Mouse (Mus musculus) retina, adult 2 months (tissue): ENCODE results near the gene Celsr1.

Source experiments
- DNase-seq: peaks from one replicate; pipeline ENCODE4 v3.0.0-alpha.2; 2012; ENCODE audit warnings: low read depth, low spot score

The Celsr1 gene

GRCm38 (mm10) chr15:86035913-86036312, 2.3 kb upstream of the Celsr1 start:
- DNase-seq = no peak

DNA sequence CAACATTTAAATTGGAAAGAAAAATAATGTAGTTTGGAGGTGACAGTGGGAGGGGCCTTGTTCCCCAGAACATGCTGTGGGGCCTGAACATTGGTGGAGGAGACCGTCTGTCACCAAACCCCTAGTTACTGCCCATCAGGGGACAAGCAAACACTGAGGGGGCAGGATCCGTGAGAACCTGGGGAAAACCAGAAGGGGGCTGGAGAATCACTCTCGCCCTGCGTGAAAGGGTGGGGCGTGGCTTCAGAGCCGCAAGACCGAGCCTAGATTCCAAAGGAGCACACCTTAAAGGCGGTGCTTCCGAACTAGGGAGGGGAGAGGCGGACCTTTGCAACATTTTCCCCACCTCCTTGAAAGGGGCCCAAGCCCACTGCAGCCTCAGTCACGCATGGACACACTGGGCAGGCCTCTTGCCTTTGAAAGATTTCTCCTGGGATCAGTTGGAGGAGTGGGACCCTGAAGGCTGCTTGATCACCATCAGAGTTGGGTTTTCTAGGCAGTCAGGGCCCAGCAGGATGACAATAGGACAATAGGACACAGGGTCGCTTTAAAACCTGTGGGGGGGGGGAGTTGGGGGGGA, 1.3 kb upstream of the Celsr1 start:
- no peak for DNase-seq

GRCm38 (mm10) chr15:86034021-86034523, 495 bp upstream of the Celsr1 start:
- DNase-seq = no peak

DNA sequence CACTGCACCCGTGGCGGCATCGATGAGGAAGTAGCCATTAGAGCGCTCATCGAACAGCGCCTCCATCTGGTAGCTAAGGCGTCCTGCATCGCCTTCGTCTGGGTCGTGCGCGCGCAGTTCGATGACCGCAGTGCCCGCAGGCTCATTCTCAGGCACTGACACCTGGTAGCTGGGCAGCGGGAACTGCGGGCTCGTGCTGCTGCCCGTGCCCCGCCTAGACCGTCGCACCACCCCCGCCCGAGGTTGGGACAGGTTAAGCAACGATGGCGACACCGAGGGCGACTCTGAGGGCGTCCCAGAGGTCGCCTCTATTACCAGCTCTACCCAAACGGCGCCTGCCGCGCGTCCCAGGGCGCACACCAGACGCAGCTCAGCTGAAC, 776 bp downstream of the Celsr1 start:
- no peak for DNase-seq

- no peak for DNase-seq
Measured at GRCm38 (mm10) chr15:86029981-86030380, 3.6 kb downstream of the Celsr1 start.

DNA sequence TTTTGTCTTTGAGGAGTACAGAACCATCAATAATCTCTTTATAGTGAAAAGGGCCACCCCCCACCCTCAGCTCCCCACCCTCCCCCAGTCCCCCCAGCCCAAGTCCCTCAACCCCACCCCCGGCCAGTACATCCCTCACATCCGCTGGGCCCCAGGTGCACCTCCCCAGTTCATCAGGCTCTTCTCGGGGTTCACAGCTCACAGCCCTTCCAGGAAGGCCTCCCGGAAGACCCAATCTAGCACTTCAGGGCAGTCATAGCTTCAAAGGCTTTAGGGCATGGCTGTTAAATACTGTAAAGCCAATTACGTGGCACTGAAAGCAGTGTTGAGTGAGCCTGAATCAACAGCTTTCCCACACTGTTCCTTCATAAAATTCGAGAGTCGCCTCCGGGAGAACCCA, 5.7 kb downstream of the Celsr1 start:
- no peak for DNase-seq

DNA sequence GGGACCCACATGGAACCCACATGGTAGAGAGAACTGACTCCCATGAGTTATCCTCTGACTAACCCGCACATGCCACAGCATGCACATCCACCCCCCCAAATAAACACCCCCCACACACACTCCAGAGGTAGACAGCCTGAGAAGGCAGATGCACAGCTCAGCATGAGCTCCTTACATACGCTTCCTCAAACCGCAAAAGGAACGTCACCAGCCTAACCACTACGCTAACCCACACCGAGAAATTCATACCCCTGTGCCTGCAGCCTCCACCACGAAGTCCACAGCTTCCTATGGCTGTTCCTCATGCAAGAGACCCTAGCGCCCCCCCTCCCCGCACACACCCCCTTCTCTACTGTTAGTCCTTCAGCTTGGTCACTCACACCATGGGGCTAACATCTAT, 11.6 kb downstream of the Celsr1 start:
- DNase-seq = no peak

DNA sequence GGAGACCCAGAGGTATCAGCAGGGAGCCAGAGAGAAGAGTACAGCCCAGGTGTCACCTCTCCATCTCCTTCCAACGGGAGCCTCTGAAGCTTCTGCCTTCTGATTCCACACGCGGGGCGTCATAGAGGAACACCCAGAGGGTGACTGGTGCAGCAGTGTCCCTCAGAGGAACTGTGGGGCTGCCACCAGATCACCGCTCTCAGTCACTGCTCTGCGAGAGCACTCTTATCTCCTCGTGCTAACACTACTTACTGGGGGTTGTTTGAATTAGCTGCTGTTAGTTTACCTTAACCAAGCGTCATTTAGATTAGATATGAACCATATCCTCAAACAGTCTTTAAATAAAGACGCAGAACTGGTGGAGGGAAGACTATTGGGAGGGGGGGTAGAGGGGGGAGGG, 12.3 kb downstream of the Celsr1 start:
- DNase-seq = no peak

- no peak for DNase-seq
Measured at GRCm38 (mm10) chr15:86020008-86020407, 13.6 kb downstream of the Celsr1 start.

- no peak for DNase-seq
Measured at GRCm38 (mm10) chr15:86018753-86019512, 14.6 kb downstream of the Celsr1 start.

DNA sequence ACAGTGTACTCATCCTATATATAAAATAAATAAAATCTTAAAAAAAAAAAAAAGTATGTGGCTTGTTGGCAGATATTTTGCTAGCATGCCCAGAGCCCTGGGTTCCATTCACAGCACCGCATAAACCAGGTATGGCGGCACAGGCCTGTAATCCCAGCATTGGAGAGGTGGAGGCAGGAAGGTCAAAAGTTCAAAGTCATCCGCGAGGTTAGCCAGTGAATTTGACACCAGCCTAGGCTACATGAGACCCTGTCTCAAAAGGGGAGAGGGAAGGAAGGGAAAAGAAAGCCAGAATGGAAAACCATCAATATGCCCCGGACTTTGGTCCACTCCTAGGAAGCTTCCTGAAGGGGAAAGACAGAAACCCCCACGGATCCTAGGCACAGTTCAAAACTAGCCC, 16.2 kb downstream of the Celsr1 start:
- no peak for DNase-seq

DNA sequence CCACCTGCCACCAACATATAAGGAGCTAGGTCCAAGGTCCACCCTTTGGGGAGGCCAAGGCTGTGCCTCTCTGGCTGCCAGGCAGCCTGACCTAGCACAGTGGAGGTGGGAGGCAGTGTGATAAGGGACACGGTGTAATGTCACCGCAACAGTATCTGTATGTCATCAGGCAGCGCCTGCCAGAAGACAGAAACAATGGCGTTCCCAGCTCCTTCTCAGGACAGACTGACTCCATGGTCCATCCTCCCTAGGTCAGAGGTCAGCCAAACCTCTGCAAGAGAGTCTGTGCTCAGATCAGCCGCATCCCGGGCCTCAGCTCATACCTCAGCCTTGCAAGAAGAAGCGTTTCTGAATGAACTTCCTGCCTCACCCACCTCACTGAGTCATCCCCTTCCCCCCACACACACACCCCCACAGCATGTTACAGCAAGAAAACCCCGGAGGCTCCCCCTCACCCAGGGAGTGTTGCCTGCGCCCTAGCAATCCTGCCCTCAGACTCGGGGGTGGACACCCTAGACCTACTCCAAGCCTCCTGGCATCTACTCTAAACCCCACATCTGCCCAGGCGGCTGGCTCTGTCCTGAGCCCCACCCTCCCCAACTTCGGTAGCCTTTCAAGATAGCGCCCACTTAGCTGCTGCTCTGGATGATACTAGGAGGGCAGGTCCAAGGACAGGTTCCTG, 17.6 kb downstream of the Celsr1 start:
- DNase-seq = no peak

DNA sequence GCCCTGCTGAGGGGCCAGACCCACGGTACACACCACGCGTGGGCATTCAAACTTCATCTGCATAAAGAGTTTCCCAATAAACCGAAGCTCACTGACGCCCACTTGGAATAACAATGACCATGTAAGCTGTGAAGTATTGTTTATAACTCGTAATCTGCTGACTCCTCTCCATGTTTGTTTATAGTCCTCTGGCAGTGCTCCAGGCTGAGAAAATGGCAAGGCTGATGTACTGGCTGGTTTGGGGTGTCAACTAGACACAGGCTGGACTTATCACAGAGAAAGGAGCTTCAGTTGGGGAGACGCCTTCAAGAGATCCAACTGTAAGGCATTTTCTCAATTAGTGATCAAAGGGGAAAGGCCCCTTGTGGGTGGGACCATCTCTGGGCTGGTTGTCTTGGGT, 18.6 kb downstream of the Celsr1 start:
- DNase-seq = no peak

- no peak for DNase-seq
Measured at GRCm38 (mm10) chr15:86013656-86014055, 19.9 kb downstream of the Celsr1 start.

GRCm38 (mm10) chr15:86013130-86013529, 20.4 kb downstream of the Celsr1 start:
- DNase-seq = no peak

- no peak for DNase-seq
Measured at GRCm38 (mm10) chr15:86007690-86008121, 25.9 kb downstream of the Celsr1 start.

GRCm38 (mm10) chr15:86005691-86006525, 27.7 kb downstream of the Celsr1 start:
- no peak for DNase-seq

DNA sequence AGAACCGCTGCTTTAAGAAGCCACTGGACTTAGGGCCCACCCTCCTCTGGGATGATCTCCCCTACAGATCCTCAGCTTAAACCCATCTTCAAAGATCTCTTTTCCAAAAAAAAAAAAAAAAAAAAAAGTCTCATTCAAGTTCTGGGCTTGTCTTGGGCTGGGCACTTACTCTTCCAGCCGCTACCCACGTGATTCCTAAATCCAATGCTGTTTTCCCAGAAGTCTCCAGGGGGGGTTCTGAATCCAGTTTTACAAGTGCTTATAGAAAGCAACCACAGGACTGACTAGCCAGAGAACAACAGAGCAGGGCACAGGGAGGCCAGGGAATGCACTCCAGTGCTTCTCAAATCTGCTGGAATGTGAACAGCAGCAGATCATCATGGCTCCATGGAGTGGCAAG, 29.5 kb downstream of the Celsr1 start:
- DNase-seq = no peak

GRCm38 (mm10) chr15:86000706-86001292, 32.8 kb downstream of the Celsr1 start:
- DNase-seq = no peak

DNA sequence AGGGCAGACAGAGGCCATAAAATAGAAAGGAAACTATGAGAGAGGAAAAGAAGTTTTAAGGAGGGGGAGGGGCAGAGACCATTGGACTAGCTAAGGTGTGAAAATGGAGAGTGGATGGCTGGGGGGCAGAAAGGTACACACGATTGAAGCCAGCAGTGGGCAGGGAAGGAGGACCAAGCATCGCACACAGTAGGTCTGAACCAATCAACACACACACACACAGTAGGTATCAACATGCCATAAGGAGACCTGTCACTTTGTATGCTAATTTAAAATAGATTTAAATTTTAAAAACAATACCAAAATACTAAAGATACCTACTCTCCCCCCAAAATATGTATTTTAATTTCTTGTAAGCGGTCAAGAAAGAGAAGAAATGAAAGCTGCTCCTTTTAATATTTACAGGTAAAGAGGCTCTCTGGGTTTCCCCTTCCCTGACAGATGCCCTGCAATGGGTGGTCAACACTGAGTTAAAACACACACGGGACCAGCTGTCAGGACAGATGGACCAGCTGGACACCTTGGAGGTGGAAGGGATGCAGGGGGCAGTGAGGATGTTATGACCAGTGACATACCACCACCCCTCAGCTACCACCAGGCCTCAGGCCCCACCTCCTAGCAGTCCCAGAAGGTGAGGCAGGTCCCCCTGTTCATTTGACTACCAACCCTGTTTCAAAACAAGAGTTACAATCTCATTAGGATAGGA, 34.9 kb downstream of the Celsr1 start:
- DNase-seq = no peak
